Mouse (Mus musculus) fibroblast of lung, adult 2 months (primary cell): ENCODE results near the gene Plac1.

Experiments
- DNase-seq: peaks from one replicate; pipeline ENCODE4 v3.0.0-alpha.2; 2011; ENCODE audit warnings: low read depth

Plac1 gene

DNA sequence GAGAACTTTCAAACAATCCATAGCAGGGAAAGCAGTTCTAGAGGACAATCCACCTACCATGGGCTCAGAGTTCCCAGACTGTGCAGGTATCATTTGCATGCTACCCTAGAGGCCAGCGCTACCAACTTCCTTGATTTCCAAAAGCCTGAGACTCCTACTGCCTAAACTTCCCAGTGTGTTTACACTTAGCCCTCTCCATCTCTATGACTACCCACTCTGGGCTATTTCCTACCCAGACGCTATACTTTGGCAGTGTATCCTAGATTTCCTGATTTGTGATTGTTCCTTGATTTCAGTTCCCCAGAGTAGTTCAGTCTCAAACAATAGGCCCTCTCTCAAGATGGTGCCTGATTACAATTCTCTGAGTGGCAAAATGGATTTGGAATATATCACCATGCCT, 132.8 kb downstream of the Plac1 start:
- DNase-seq: no peak

- no peak for DNase-seq
Observed at GRCm38 (mm10) chrX:53101165-53101564, 138.7 kb downstream of the Plac1 start.

DNA sequence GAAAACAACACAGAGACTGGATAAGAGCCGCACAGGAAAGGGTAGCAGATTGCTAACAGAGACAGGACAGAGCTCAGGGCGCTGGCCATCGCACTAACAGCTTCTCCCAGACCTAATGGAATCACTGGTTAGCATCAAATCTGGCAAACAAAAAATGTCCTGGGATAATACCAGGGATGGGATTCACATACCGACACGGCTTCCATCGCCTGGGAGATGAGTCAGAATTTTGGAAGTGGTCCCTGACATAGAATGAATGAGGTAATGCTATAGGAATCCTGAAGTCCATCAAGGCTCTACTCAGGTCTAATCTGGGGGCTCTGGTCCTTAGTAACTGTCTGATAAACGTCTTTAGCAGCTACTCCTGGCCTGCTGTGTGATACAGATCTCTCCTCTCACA, 140.0 kb downstream of the Plac1 start:
- DNase-seq: no peak

DNA sequence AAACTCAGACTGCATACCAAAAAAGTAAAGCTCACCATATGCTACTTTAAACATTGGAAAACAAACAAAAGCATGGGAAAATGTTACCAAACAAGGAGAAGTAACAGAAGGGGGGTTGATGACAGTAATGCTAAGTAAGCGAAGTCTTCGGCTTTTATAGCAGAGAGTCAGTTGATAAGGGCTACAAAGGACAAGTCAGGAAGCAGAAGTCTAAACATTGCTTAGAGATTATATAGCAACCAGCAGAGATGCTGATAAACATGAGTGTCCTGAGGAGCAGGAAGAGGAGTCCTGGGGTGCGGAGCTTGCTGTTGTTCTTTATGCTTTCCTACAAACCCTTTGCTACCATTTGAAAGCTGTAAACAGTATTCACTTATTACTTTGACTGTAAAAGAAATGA, 140.6 kb downstream of the Plac1 start:
- no peak for DNase-seq

DNA sequence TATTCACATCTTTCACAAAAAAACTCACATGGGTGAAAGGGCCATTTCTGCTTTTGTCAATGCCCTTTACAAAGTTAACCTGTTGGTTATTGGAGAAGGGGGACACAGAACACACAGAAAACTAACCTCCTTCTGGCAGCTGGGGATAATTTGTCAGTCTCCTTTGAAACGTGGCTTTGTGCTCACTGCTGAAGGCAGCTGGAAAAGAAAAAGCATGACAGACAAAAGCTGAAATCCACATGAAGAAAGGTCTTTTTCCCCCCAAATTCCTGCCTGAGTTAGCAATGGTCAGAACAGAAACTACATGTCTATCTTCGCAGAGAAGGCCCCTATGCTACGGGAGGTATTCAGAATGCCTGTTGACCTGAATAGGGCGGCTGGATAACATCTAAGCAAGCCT, 141.6 kb downstream of the Plac1 start:
- DNase-seq: no peak

GRCm38 (mm10) chrX:53097786-53098185, 142.1 kb downstream of the Plac1 start:
- no peak for DNase-seq

DNA sequence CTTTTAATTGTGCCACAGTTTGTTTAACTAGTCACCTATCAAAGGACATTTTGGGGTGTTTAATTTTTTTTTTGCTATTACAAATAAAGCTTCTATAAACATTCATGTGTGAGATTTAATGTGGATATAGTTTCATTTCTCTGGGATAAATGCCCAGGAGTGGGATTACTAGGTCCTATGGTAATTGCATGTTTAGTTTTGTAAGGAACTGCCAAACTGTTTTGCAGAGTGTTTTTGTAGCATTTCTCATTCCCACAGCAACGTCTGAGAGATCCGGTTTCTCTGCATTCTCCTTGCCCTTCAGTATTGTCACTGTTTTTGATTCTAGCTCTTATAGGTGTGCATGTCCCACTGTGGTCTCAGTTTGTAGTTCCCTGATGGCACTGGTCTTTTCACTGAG, 146.5 kb downstream of the Plac1 start:
- no peak for DNase-seq

DNA sequence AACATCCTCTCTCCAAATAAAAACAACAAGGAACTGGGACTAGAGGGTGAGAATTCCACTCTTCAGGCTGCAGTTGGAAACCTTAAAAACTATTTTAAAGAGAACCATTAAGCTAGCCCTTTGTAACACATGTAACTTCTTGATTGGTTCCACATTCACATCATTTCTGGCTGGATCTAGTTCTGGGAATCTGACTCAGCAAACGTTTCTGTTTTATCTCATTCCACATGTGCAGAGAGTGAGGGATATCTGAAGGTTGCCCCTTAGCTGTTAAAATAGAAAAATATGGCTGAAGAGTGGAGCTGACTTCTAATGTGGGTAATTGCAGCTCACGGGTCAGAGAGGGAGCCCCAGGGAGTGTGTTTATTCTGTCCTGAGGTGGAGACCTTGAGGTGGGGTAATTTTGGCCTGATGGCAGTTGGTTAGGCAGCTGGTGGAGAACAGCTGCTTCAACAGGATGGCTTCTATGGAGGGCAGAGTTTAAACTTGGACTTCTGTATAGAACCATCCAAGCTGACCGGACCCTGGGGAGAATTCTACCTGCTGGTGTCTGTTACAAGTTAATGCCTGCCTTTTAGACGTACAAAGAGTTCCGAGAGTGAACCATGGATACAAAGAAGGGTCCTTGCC, 151.1 kb downstream of the Plac1 start:
- no peak for DNase-seq

- DNase-seq: no peak
Observed at GRCm38 (mm10) chrX:53087202-53087601, 152.7 kb downstream of the Plac1 start.

GRCm38 (mm10) chrX:53085559-53085958, 154.4 kb downstream of the Plac1 start:
- DNase-seq: no peak

DNA sequence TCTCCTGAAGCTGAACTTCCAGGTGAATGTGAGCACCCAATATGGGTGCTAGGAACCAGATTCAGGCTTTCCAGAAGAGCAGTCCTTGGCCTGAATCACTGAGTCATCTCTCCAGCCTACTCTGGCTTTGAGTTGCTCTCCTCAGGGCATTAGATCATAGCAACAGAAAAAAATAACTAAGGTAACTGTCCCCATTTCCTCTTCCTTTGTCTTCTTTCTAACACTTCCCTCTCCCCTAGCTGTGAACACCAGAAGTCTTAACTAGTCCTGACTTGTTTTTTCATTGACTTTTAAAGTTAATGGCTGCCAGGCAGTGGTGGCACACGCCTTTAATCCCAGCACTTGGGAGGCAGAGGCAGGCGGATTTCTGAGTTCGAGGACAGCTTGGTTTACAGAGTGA, 175.5 kb downstream of the Plac1 start:
- no peak for DNase-seq

DNA sequence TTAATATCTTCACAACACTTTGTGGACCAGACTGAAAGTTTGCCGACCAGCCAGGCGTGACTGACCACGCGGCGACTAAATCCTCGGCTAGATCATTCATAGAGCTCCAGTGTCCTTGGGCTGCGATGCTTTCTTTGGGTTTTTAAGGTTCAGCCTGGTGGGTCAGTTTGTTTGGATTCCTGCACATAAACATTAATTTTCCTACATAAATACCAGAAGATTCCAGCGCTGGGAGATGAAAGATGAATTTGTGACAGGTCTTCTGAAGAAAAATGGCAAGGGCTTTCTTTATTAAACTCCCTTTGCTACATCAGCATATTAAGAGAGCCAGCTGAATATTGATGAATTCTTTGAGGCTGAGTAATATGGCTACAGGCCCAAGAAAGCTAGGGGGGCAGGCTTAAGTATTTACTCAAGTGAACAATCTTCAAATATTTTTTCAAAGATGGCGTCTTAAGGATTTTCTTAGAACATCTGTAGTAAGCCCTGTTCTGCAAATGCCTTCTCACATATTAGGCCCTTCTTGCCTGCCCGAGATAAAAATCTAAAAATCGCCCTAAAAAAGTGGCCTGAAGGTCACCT, 180.4 kb downstream of the Plac1 start:
- DNase-seq: no peak

GRCm38 (mm10) chrX:53058459-53059280, 181.2 kb downstream of the Plac1 start:
- DNase-seq: no peak

GRCm38 (mm10) chrX:53057760-53058090, 182.2 kb downstream of the Plac1 start:
- no peak for DNase-seq

GRCm38 (mm10) chrX:53057054-53057759, 182.7 kb downstream of the Plac1 start:
- no peak for DNase-seq

GRCm38 (mm10) chrX:53056627-53057026, 183.3 kb downstream of the Plac1 start:
- DNase-seq: no peak

DNA sequence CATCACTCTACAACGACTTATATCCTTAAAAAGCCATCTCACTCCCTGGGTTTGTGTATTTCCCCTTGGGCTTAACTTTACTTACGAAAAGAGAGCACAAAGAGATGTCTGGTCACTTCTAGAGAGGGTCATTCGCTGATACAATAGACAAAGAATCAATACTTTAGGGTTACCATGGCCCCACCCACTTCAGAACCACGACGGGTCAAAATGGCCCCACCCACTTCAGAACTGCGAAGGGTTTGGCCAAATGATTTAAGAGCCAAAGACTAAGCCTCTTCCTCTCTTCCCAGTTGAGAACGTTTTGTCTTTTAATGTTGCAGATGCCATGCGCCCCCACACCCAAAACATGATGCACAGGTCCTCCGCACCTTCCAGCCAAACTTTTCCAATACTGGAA, 184.1 kb downstream of the Plac1 start:
- DNase-seq: no peak

DNA sequence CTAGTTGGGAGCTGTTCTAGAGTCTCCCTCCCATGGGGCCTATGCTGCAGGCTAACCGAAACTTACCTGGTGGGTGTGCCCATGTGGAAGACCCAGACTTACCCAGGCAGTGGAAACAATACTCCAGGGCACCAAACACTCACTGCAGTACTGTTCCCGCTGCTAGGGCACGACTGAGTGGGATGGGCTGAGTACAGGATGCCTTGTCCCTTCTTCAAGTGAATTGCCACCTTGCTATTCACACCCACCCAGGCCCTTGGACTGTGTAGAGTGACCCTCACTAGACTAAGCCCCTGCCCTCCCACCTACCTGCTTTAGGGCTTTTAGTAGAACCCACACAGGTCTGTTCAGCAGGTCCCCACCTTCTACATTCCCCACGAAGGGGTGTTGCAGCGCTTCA, 186.0 kb downstream of the Plac1 start:
- no peak for DNase-seq

- DNase-seq: no peak
Observed at GRCm38 (mm10) chrX:53052652-53053500, 187.0 kb downstream of the Plac1 start.

DNA sequence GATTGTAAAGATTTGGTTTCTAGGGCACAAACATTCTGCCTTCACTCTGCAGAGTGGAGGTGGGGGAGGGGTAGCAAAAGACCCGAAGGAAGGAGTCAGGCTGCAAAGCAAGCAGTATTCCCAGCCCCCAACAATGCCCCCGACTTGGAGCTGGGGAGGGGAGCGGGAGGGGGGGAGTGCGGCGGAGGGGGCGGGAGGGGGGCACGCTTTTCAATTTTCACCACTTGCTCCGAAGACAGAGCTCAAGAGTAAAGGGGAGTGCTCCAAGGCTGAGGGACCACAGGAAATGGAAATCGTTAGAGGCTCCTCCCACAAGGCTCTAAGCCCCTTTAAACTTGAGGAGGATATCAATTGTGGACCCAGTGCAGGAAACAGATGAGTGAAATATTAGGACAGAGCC, 189.6 kb downstream of the Plac1 start:
- no peak for DNase-seq

- no peak for DNase-seq
Observed at GRCm38 (mm10) chrX:53049196-53049595, 190.7 kb downstream of the Plac1 start.

GRCm38 (mm10) chrX:53046911-53047310, 193.0 kb downstream of the Plac1 start:
- no peak for DNase-seq
